Mouse (Mus musculus): ENCODE results near the gene Ercc8. TPM values are rescaled to one million over a fixed set of nuclear protein-coding genes. Genes with fewer than 3 reads are reported as not detected.
A peak's percentile ranks its signal among the peaks of the same experiment; 100 is the strongest.

Gene Ercc8
- polyA plus RNA-seq, 1 experiment from 2014 or later, result 32.2 TPM

DNA sequence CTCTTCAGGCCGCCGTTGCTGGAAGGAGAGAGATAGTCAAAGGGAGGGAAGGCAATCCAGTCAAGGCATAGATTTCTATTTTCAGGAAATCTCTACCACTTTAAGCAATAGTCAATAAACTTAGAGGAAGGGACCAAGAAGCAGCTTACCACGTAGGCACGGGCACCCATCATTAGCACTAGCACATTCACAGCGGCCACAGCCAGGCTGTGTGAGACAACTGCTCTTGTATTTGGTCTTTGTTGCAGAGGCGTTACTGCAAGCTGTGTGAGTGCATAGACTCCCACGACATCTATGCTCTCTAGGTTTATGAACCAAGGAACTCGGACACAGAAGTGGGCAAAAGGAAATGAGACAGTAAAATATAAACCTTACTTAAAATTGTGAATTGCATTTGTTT, 14.4 kb upstream of the Ercc8 start:
- 95% methylated on average over 8 of the region's 8 CpGs for WGBS
- no peak overlapping the region for H3K9ac ChIP-seq (replicated peaks; ENCODE audit: low read length)
- no peak overlapping the region for H3K4me2 ChIP-seq (ENCODE audit: low read length)
- no peaks in the 10 kb centered on the region for H3K27me3 ChIP-seq (ENCODE audit: control insufficient read depth, insufficient read depth, low read length)
- H3K9me3 ChIP-seq (ENCODE audit: control insufficient read depth, low read length), result no peaks in the 10 kb centered on the region
- no peak overlapping the region for H3K4me3 ChIP-seq (replicated peaks; ENCODE audit: low read depth, low read length)
- H3K27ac ChIP-seq (replicated peaks; ENCODE audit: low read depth, low read length), result no peak overlapping the region
- ATAC-seq (ENCODE audit: low FRiP score, low TSS enrichment), result no peak
- DNase-seq, result no peak
- no peaks in the 10 kb centered on the region for H3K4me1 ChIP-seq (ENCODE audit: control insufficient read depth, insufficient read depth, low read length)
- H3K36me3 ChIP-seq (ENCODE audit: control insufficient read depth, insufficient read depth, low read length), result no peaks in the 10 kb centered on the region

DNA sequence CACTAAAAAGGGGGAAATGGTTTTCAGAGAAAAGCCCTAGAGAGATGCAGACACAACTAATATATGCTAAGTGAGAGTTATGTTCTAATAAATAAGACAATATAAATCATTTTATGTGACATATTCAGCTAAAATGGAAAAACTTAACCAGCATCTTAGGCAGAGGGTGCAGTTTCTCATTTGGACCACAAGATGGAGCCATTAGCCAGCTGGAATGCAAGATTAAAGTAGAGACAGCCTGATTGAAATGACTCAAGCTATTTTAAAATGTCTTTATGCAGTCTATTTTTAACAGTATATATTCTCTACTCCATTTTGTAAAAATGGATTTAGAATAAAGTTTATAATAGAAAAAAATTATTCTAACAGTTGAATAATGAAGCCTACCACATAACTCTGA, 6.7 kb upstream of the Ercc8 start:
- Histone ChIP-seq H3K9ac (replicated peaks; ENCODE audit: low read length) (no peak overlapping the region), H3K9me3 (ENCODE audit: control insufficient read depth, low read length) (no peaks in the 10 kb centered on the region), H3K27me3 (ENCODE audit: control insufficient read depth, insufficient read depth, low read length) (no peaks in the 10 kb centered on the region), H3K36me3 (ENCODE audit: control insufficient read depth, insufficient read depth, low read length) (no peaks in the 10 kb centered on the region), H3K4me3 (replicated peaks; ENCODE audit: low read depth, low read length) (no peak overlapping the region), H3K4me2 (ENCODE audit: low read length) (no peak overlapping the region), H3K4me1 (ENCODE audit: control insufficient read depth, insufficient read depth, low read length) (0 out of 2 replicates have a peak, but pooled peaks cover 3% of the 10 kb centered on the region), H3K27ac (replicated peaks; ENCODE audit: low read depth, low read length) (no peak overlapping the region)
- DNase-seq, result peak; percentile 67
- ATAC-seq (ENCODE audit: low FRiP score, low TSS enrichment), result no peak

DNA sequence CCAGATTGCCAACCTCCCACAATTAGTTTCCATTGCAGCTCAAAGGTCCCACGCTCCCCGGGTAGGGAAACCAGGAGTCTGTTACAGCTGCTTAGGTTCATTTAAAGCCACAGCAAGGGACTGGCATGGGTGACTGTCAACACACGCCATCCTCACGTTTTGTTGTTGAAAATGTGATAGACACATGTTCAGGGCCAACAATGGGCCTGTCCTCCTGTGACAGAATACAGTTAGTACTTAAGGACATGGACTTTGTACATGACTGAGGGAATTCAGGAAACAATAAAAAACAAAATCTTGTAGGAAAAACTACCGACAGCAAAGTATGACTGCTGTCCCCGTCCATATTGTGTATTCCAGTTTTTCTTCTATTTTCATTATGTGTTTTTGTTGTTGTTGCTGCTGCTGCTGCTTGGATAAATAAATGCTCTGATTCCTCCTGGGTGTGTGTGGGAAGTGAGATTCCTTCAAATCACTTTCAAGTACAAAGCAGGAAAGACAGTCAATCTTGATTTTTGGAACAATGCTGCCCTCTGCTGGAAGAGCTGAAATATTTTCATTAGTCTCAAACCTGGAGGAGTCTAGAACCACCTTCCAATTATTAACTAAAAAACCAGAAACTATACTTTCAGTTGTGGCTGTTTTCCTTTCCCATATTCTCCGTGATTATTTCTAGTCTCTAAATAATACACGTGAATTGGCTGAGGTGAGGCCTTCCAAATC, 5.7 kb upstream of the Ercc8 start:
- no peaks in the 10 kb centered on the region for H3K9me3 ChIP-seq (ENCODE audit: control insufficient read depth, low read length)
- H3K27me3 ChIP-seq (ENCODE audit: control insufficient read depth, insufficient read depth, low read length), result no peaks in the 10 kb centered on the region
- no peak overlapping the region for H3K4me3 ChIP-seq (replicated peaks; ENCODE audit: low read depth, low read length)
- H3K4me2 ChIP-seq (ENCODE audit: low read length), result no peak overlapping the region
- ATAC-seq (ENCODE audit: low FRiP score, low TSS enrichment) (no peak; the same call in 1 of the 2 replicates), DNase-seq (peak; percentile 90)
- 0 out of 2 replicates have a peak, but pooled peaks cover 3% of the 10 kb centered on the region for H3K4me1 ChIP-seq (ENCODE audit: control insufficient read depth, insufficient read depth, low read length)
- no peak overlapping the region for H3K9ac ChIP-seq (replicated peaks; ENCODE audit: low read length)
- no peaks in the 10 kb centered on the region for H3K36me3 ChIP-seq (ENCODE audit: control insufficient read depth, insufficient read depth, low read length)
- 66% methylated on average over 8 of the region's 8 CpGs for WGBS
- H3K27ac ChIP-seq (replicated peaks; ENCODE audit: low read depth, low read length), result no peak overlapping the region

DNA sequence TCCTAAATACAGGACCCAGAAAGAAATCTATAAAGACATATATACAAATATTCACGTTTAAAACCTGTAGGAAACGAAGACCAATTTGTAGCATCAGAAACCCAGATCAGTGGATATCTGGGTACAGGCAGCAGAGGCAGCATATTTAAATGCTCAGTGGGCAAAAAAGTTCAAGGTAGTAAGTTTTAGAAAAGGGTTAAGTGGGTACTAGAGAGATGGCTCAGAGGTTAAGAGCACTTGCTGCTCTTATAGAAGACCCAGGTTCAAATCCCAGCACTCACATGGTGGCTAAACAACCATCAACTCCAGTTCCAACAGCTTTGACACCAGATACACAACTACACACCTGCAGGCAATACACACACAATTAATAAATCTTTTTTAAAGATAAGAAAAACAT, 1.4 kb upstream of the Ercc8 start:
- 84% methylated on average over 2 of the region's 2 CpGs for WGBS
- Histone ChIP-seq H3K9ac (replicated peaks; ENCODE audit: low read length) (no peak overlapping the region), H3K4me3 (replicated peaks; ENCODE audit: low read depth, low read length) (0 out of 2 replicates have a peak overlapping the region, but pooled peaks have one; percentile 71), H3K27me3 (ENCODE audit: control insufficient read depth, insufficient read depth, low read length) (no peaks in the 10 kb centered on the region), H3K4me1 (ENCODE audit: control insufficient read depth, insufficient read depth, low read length) (peaks cover 11% of the 10 kb centered on the region; the same call in 1 of the 2 replicates), H3K9me3 (ENCODE audit: control insufficient read depth, low read length) (no peaks in the 10 kb centered on the region), H3K27ac (replicated peaks; ENCODE audit: low read depth, low read length) (no peak overlapping the region), H3K4me2 (ENCODE audit: low read length) (peak overlapping the region; percentile 94), H3K36me3 (ENCODE audit: control insufficient read depth, insufficient read depth, low read length) (peaks cover 11% of the 10 kb centered on the region; the same call in 1 of the 2 replicates)
- DNase-seq (no peak), ATAC-seq (ENCODE audit: low FRiP score, low TSS enrichment) (no peak)

DNA sequence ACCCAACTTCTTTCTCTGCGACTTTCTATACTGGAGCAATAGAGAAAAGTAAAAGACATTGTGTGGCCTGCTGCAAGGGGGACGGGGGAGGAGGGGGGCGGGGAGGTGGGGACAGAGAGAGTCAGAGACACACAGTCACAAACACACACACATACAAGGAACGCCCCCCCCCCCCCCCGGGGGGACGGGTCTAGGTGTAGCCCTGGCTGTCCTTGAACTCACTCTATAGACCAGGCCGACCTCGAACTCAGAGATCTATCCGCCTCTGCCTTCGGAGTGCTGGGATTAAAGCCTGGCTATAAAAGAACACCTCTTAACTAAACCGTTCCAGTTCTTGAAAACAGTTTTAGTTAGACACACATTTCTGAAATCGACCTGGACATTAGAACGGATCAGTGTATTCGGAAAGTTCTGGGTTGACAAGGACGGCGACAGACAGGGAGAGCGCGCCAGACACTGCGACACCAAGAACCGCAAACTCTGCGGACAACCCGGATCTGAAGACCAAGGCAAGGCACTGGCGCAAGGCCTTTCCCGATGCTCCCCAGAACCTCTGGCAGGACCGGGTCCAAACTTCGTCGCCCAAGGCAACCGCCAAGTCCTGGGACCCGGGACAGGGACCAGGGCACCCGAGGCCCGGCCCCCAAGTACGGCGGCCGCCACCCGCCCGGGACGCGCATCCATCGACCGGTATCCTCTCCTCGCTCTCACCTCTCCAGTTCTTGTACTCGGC, 633 bp upstream of the Ercc8 start:
- no peak for DNase-seq
- H3K4me3 ChIP-seq (replicated peaks; ENCODE audit: low read depth, low read length), result peak overlapping the region; percentile 71
- H3K4me1 ChIP-seq (ENCODE audit: control insufficient read depth, insufficient read depth, low read length), result peaks cover 8% of the 10 kb centered on the region; the same call in 1 of the 2 replicates
- H3K9me3 ChIP-seq (ENCODE audit: control insufficient read depth, low read length), result no peaks in the 10 kb centered on the region
- H3K36me3 ChIP-seq (ENCODE audit: control insufficient read depth, insufficient read depth, low read length), result peaks cover 13% of the 10 kb centered on the region; the same call in 1 of the 2 replicates
- peak; percentile 15; the same call in 1 of the 2 replicates for ATAC-seq (ENCODE audit: low FRiP score, low TSS enrichment)
- peak overlapping the region; percentile 41; the same call in 1 of the 2 replicates for H3K27ac ChIP-seq (replicated peaks; ENCODE audit: low read depth, low read length)
- peak overlapping the region; percentile 94 for H3K4me2 ChIP-seq (ENCODE audit: low read length)
- 2% methylated on average over 39 of the region's 42 CpGs for WGBS
- peak overlapping the region; percentile 65 for H3K9ac ChIP-seq (replicated peaks; ENCODE audit: low read length)
- no peaks in the 10 kb centered on the region for H3K27me3 ChIP-seq (ENCODE audit: control insufficient read depth, insufficient read depth, low read length)

DNA sequence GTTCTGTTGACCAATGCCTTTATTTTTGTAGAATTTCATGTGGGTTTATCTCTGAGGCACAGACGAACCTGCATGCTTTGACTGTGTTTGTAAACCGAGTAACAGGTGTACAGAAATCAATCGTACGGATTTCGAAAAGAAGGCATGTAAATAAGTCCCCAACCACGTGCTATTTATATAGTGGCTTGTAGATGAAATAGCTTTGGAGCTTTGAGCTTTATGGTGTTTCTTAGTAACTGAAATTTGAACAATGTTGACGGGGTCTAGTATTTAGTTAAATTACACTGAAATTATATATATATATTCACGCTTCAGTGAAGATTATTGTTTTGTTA, 677 bp downstream of the Ercc8 start:
- H3K27me3 ChIP-seq (ENCODE audit: control insufficient read depth, insufficient read depth, low read length), result no peaks in the 10 kb centered on the region
- peak overlapping the region; percentile 94 for H3K4me2 ChIP-seq (ENCODE audit: low read length)
- peak overlapping the region; percentile 71 for H3K4me3 ChIP-seq (replicated peaks; ENCODE audit: low read depth, low read length)
- ATAC-seq (ENCODE audit: low FRiP score, low TSS enrichment), result no peak
- peak overlapping the region; percentile 55 for H3K9ac ChIP-seq (replicated peaks; ENCODE audit: low read length)
- peaks cover 8% of the 10 kb centered on the region; the same call in 1 of the 2 replicates for H3K4me1 ChIP-seq (ENCODE audit: control insufficient read depth, insufficient read depth, low read length)
- no peak overlapping the region for H3K27ac ChIP-seq (replicated peaks; ENCODE audit: low read depth, low read length)
- no peak for DNase-seq
- 7% methylated on average over 8 of the region's 8 CpGs for WGBS
- no peaks in the 10 kb centered on the region for H3K9me3 ChIP-seq (ENCODE audit: control insufficient read depth, low read length)
- peaks cover 16% of the 10 kb centered on the region; the same call in 1 of the 2 replicates for H3K36me3 ChIP-seq (ENCODE audit: control insufficient read depth, insufficient read depth, low read length)

DNA sequence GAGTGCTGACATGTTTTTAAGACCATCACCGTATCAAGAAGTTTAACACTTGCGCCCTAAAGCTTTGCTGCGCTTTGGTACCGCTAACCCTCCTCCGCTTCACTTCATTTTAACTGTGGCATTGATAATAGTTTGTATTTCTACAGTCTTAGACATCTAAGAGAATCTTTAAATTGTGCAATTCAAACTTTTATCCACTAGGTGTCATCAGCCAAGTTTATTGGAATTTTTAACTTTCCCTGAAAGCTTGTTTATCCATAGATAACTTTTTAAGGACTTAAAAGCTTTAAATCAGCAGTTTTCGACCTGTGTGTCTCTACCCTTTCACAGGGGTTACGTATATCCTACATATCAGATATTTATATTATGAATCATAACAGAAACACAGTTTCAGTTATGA, 1.4 kb downstream of the Ercc8 start:
- Histone ChIP-seq H3K4me3 (replicated peaks; ENCODE audit: low read depth, low read length) (no peak overlapping the region), H3K9me3 (ENCODE audit: control insufficient read depth, low read length) (no peaks in the 10 kb centered on the region), H3K4me1 (ENCODE audit: control insufficient read depth, insufficient read depth, low read length) (peaks cover 8% of the 10 kb centered on the region; the same call in 1 of the 2 replicates), H3K9ac (replicated peaks; ENCODE audit: low read length) (no peak overlapping the region), H3K27ac (replicated peaks; ENCODE audit: low read depth, low read length) (no peak overlapping the region), H3K36me3 (ENCODE audit: control insufficient read depth, insufficient read depth, low read length) (peaks cover 16% of the 10 kb centered on the region; the same call in 1 of the 2 replicates), H3K27me3 (ENCODE audit: control insufficient read depth, insufficient read depth, low read length) (no peaks in the 10 kb centered on the region), H3K4me2 (ENCODE audit: low read length) (peak overlapping the region; percentile 94; the same call in 1 of the 2 replicates)
- ATAC-seq (ENCODE audit: low FRiP score, low TSS enrichment) (no peak), DNase-seq (peak; percentile 78)
- 70% methylated on average over 7 of the region's 7 CpGs for WGBS

DNA sequence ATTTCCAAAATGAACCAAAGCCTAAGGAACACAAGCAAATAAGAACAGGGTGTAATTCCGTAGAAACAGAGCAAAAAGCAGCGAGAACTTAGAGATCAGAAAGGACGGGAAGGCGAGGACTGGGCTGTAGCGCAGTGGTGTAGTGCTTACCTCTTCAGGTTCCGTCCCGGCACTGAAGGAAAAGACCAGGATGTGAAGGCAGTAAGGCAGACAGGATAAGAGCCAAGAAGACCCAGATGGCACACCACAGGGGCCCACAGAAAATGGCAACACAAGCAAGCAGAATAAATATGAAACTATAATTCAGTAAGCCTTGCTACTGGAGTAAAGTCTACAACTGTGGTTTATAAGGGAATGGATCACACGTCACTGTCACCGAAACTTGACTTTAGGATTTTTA, 5.4 kb downstream of the Ercc8 start:
- H3K4me3 ChIP-seq (replicated peaks; ENCODE audit: low read depth, low read length), result no peak overlapping the region
- H3K4me1 ChIP-seq (ENCODE audit: control insufficient read depth, insufficient read depth, low read length), result peaks cover 8% of the 10 kb centered on the region; the same call in 1 of the 2 replicates
- ATAC-seq (ENCODE audit: low FRiP score, low TSS enrichment) (no peak), DNase-seq (no peak)
- 95% methylated on average over 9 of the region's 9 CpGs for WGBS
- H3K36me3 ChIP-seq (ENCODE audit: control insufficient read depth, insufficient read depth, low read length), result peaks cover 16% of the 10 kb centered on the region; the same call in 1 of the 2 replicates
- H3K4me2 ChIP-seq (ENCODE audit: low read length), result no peak overlapping the region
- no peak overlapping the region for H3K9ac ChIP-seq (replicated peaks; ENCODE audit: low read length)
- H3K27ac ChIP-seq (replicated peaks; ENCODE audit: low read depth, low read length), result no peak overlapping the region
- H3K9me3 ChIP-seq (ENCODE audit: control insufficient read depth, low read length), result no peaks in the 10 kb centered on the region
- no peaks in the 10 kb centered on the region for H3K27me3 ChIP-seq (ENCODE audit: control insufficient read depth, insufficient read depth, low read length)
